Mouse (Mus musculus): Measurements from ENCODE around the gene 2010315B03Rik.

- TF ChIP-seq CTCF (IDR thresholded peaks at IDR 0.05) (peak; percentile 32), EP300 (IDR thresholded peaks at IDR 0.05) (peak; percentile 53)
Measured at GRCm38 (mm10) chr9:124312171-124313142, at the start of gene 2010315B03Rik.

Data from lung, postnatal 0 days (tissue).